Mouse (Mus musculus) hindbrain, postnatal 0 days (tissue): ENCODE measurements around the gene Tmem132e. TPM values are rescaled to one million over a fixed set of nuclear protein-coding genes. Genes with fewer than 3 reads are reported as not detected.

Source experiments
- ATAC-seq: fragments of 200-750 bp; cut with Nextera tagmentation; 2 replicates; pipeline ENCODE4 v1.8.0; 2017; ENCODE audit warnings: mild to moderate bottlenecking, moderate TSS enrichment, moderate library complexity
- DNase-seq: peaks from one replicate; pipeline ENCODE4 v3.0.0-alpha.2; 2015; ENCODE audit warnings: low spot score
- H3K27ac ChIP-seq: fragments of 300-500 bp; sonication (generic); 2 replicates; pipeline ENCODE4 v1.5.1; 2014; ENCODE audit warnings: mild to moderate bottlenecking
- H3K27me3 ChIP-seq: fragments of 300-500 bp; sonication (generic); 2 replicates; pipeline ENCODE4 v1.6.1; 2014; ENCODE audit warnings: low read length, mixed read lengths; ENCODE audit not compliant: insufficient read depth
- H3K36me3 ChIP-seq: fragments of 300-500 bp; sonication (generic); 2 replicates; pipeline ENCODE4 v1.6.1; 2014; ENCODE audit warnings: low read length, mixed read lengths; ENCODE audit not compliant: insufficient read depth
- H3K4me1 ChIP-seq: fragments of 300-500 bp; sonication (generic); 2 replicates; pipeline ENCODE4 v1.6.1; 2014; ENCODE audit warnings: antibody characterized with exemption, low read length, mixed read lengths; ENCODE audit not compliant: insufficient read depth
- H3K4me2 ChIP-seq: fragments of 300-500 bp; sonication (generic); 2 replicates; pipeline ENCODE4 v1.6.1; 2014; ENCODE audit warnings: low read depth, mild to moderate bottlenecking, low read length, moderate library complexity, mixed read lengths
- H3K4me3 ChIP-seq: fragments of 300-500 bp; sonication (generic); 2 replicates; pipeline ENCODE4 v1.5.1; 2014; ENCODE audit warnings: low read length
- H3K9ac ChIP-seq: fragments of 300-500 bp; sonication (generic); replicated peaks from 2 replicates; pipeline ENCODE4 v1.6.1; 2014; ENCODE audit warnings: mild to moderate bottlenecking, low read length, moderate library complexity, mixed read lengths
- H3K9me3 ChIP-seq: fragments of 300-500 bp; sonication (generic); 2 replicates; pipeline ENCODE4 v1.6.1; 2016; ENCODE audit warnings: low read length, mixed read lengths
- CTCF ChIP-seq: IDR thresholded peaks from 2 replicates; pipeline ENCODE4 v1.5.1; 2016; ENCODE audit warnings: antibody characterized with exemption, control low read depth, low read depth
- WGBS: fragments of 180-500 bp; shearing (Covaris S2); extraction: QIAGEN DNeasy Blood & Tissue Kit; methylation state at CpG from one replicate; pipeline ENCODE4 v1.1.7; 2014; 5-methylcytosine and 5-hydroxymethylcytosine counted together
- polyA plus RNA-seq: library from polyadenylated mRNA; unstranded; fragments of >200 nt; fragmentation: Nextera tagmentation; extraction: Ambion mirVana; gene quantifications from 2 replicates; pipeline ENCODE4 v1.2.1, GENCODE M21; 2015
- total RNA-seq: library from RNA; depleted of rRNA; stranded (reverse); fragments of >200 nt; gene quantifications from 2 replicates; pipeline ENCODE4 v1.2.3, GENCODE M21; 2014

Gene Tmem132e
- total and polyA plus RNA-seq, 2 experiments from 2014 or later, result 4.6 to 52.8 TPM

DNA sequence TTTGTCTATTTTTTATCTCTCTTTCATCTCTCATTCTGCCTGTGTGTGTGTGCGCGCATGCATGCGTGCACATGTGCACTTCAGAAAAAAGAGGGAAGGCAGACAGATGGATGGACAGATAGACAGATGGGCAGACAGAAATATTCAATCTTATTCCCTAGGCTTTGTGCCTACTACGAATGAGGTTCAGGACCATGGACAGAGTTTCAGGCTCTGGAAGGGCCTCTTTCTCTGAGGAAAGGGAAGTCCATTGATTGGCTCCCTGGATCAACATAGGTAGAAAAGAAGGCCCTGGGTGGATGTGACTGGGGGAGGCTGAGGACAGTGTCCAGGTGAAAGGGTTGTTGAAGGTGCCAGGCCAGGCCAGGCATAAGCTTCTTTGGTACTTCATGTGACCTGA, 17.1 kb upstream of the Tmem132e start:
- Histone ChIP-seq H3K36me3 (no peaks in the 10 kb centered on the region), H3K27ac (no peak overlapping the region), H3K4me3 (no peak overlapping the region), H3K4me1 (no peaks in the 10 kb centered on the region), H3K4me2 (no peak overlapping the region), H3K9ac (no peak overlapping the region), H3K27me3 (no peaks in the 10 kb centered on the region), H3K9me3 (no peaks in the 10 kb centered on the region)
- no peak for ATAC-seq
- WGBS, result 69% methylated on average over 4 of the region's 4 CpGs
- peak; percentile 34 for DNase-seq
- TF ChIP-seq CTCF, result no peak

DNA sequence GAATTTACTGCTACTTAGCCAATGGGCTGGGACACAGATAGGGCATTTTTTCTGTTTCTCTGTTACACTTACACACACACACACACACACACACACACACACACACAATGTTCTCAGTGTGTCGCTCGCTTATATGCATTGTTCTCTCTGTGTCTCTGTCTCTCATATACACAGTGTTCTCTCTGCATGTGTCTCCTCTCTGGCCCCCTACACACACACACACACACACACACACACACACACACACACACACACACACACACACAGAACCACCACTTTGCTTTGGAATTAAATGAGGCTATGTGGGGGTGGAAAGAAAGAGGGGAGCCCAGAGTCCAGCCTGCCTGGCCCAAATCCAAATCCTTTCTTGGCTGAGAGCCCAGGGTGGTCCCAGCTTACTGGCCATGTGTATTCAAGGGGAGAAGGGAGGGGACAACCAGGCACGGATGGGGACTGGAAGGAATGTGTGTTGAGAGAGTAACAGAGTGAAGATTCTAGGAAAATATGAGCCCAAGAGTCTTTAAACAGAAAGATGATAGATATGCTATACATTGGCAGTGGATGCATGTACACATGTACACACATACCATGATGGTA, 8.0 kb upstream of the Tmem132e start:
- no peak for TF ChIP-seq CTCF
- Histone ChIP-seq H3K27ac (no peak overlapping the region), H3K9me3 (no peaks in the 10 kb centered on the region), H3K4me3 (no peak overlapping the region), H3K36me3 (no peaks in the 10 kb centered on the region), H3K9ac (no peak overlapping the region), H3K4me1 (no peaks in the 10 kb centered on the region), H3K27me3 (no peaks in the 10 kb centered on the region; the same call in 1 of the 2 replicates), H3K4me2 (no peak overlapping the region)
- DNase-seq (peak; percentile 88), ATAC-seq (peak; percentile 86)
- WGBS, result 27% methylated on average over 3 of the region's 3 CpGs

DNA sequence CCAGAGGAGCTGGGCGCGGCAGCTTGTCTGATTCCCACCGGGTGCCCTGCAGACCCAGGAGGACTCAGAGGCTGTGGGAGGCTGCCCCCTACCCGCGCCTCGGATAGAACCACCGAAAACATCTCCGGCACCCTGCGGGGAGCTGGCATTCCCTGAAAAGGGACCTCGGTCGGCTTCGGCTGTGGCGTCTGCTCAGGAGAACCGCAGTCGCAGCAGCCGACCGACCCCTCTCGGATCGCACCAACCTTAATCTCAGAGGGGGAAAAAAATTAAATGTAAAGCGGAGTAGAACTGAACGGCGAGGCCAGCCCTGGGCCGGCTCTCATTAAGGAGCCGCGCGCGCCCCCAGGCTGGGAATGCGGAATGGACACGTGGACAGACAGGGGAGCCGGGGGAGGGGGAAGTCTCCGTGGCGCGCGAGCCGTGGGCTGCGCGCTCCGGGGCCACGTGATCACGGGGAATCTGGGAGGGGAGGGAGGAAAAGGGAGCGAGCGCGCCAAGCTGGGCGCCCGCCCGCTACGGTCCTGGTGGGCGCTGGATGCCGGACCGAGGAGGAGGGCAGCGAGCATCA, 1.6 kb upstream of the Tmem132e start:
- Histone ChIP-seq H3K27me3 (no peaks in the 10 kb centered on the region; the same call in 1 of the 2 replicates), H3K36me3 (no peaks in the 10 kb centered on the region), H3K4me2 (peak overlapping the region; percentile 71), H3K4me1 (peaks cover 8% of the 10 kb centered on the region; the same call in 1 of the 2 replicates), H3K27ac (peak overlapping the region; percentile 68), H3K9ac (peak overlapping the region; percentile 74), H3K9me3 (no peaks in the 10 kb centered on the region), H3K4me3 (peak overlapping the region; percentile 73)
- WGBS, result under 1% methylated on average over 49 of the region's 51 CpGs
- ATAC-seq (peak; percentile 85), DNase-seq (peak; percentile 93)
- peak; percentile 33 for TF ChIP-seq CTCF

- Histone ChIP-seq H3K36me3 (no peaks in the 10 kb centered on the region), H3K4me1 (peaks cover 8% of the 10 kb centered on the region; the same call in 1 of the 2 replicates), H3K9me3 (no peaks in the 10 kb centered on the region), H3K9ac (peak overlapping the region; percentile 74), H3K4me2 (peak overlapping the region; percentile 71), H3K27me3 (no peaks in the 10 kb centered on the region; the same call in 1 of the 2 replicates), H3K27ac (peak overlapping the region; percentile 68), H3K4me3 (peak overlapping the region; percentile 73)
- peak; percentile 14 for DNase-seq
- no peak for TF ChIP-seq CTCF
- ATAC-seq, result no peak
- WGBS, result under 1% methylated on average over 44 of the region's 47 CpGs
Measured at GRCm38 (mm10) chr11:82387711-82388341, 874 bp upstream of the Tmem132e start.

- Histone ChIP-seq H3K27ac (peak overlapping the region; percentile 62), H3K4me1 (peaks cover 8% of the 10 kb centered on the region; the same call in 1 of the 2 replicates)
Measured at GRCm38 (mm10) chr11:82389396-82390291, 944 bp downstream of the Tmem132e start.

GRCm38 (mm10) chr11:82392341-82392740, 3.6 kb downstream of the Tmem132e start:
- peak overlapping the region; percentile 71; the same call in 1 of the 2 replicates for H3K4me2 ChIP-seq
- no peaks in the 10 kb centered on the region for H3K36me3 ChIP-seq
- H3K27me3 ChIP-seq, result no peaks in the 10 kb centered on the region; the same call in 1 of the 2 replicates
- DNase-seq, result peak; percentile 78
- H3K9me3 ChIP-seq, result no peaks in the 10 kb centered on the region
- H3K27ac ChIP-seq, result no peak overlapping the region
- WGBS, result 55% methylated on average over 3 of the region's 3 CpGs
- H3K4me3 ChIP-seq, result no peak overlapping the region
- no peak for ATAC-seq
- H3K4me1 ChIP-seq, result peaks cover 8% of the 10 kb centered on the region; the same call in 1 of the 2 replicates
- no peak overlapping the region for H3K9ac ChIP-seq
- TF ChIP-seq CTCF, result peak; percentile 71

More at GRCm38 (mm10) chr11:82389396-82390291, 944 bp downstream of the Tmem132e start:
- H3K9ac ChIP-seq, result peak overlapping the region; percentile 74
- ATAC-seq (peak; percentile 48; the same call in 1 of the 2 replicates), DNase-seq (peak; percentile 75)
- no peaks in the 10 kb centered on the region for H3K36me3 ChIP-seq
- no peaks in the 10 kb centered on the region for H3K9me3 ChIP-seq
- TF ChIP-seq CTCF, result peak; percentile 12; the same call in 1 of the 2 replicates
- H3K4me3 ChIP-seq, result peak overlapping the region; percentile 73
- whole genome bisulfite sequencing, result under 1% methylated on average over 69 of the region's 69 CpGs
- H3K4me2 ChIP-seq, result peak overlapping the region; percentile 71
- H3K27me3 ChIP-seq, result no peaks in the 10 kb centered on the region; the same call in 1 of the 2 replicates
